Mouse (Mus musculus) midbrain, embryonic 15.5 days (tissue): ENCODE measurements around the gene Cdc14a. TPM values are rescaled to one million over a fixed set of nuclear protein-coding genes. Genes with fewer than 3 reads are reported as not detected.

Source experiments
- ATAC-seq: fragments of 200-750 bp; cut with Nextera tagmentation; replicated peaks from 2 replicates; pipeline ENCODE4 v1.8.0; 2017; ENCODE audit warnings: moderate TSS enrichment
- H3K27ac ChIP-seq: fragments of 300-500 bp; sonication (generic); 2 replicates; pipeline ENCODE4 v1.5.1; 2015; ENCODE audit warnings: mild to moderate bottlenecking, inconsistent platforms
- H3K27me3 ChIP-seq: fragments of 300-500 bp; sonication (generic); replicated peaks from 2 replicates; pipeline ENCODE4 v1.6.1; 2015; ENCODE audit warnings: inconsistent platforms
- H3K36me3 ChIP-seq: fragments of 300-500 bp; sonication (generic); replicated peaks from 2 replicates; pipeline ENCODE4 v1.6.1; 2015; ENCODE audit warnings: inconsistent platforms
- H3K4me1 ChIP-seq: fragments of 300-500 bp; sonication (generic); 2 replicates; pipeline ENCODE4 v1.6.1; 2015; ENCODE audit warnings: inconsistent platforms
- H3K4me2 ChIP-seq: fragments of 300-500 bp; sonication (generic); 2 replicates; pipeline ENCODE4 v1.6.1; 2015; ENCODE audit warnings: inconsistent platforms, mild to moderate bottlenecking, moderate library complexity
- H3K4me3 ChIP-seq: fragments of 300-500 bp; sonication (generic); 2 replicates; pipeline ENCODE4 v1.5.1; 2015; ENCODE audit warnings: mild to moderate bottlenecking, inconsistent platforms
- H3K9ac ChIP-seq: fragments of 300-500 bp; sonication (generic); 2 replicates; pipeline ENCODE4 v1.6.1; 2015; ENCODE audit warnings: mild to moderate bottlenecking, inconsistent platforms
- H3K9me3 ChIP-seq: fragments of 300-500 bp; sonication (generic); 2 replicates; pipeline ENCODE4 v1.6.1; 2016; ENCODE audit warnings: inconsistent platforms
- WGBS: fragments of 180-500 bp; shearing (Covaris S2); methylation state at CpG from one replicate; pipeline ENCODE4 v1.1.7; 2015; ENCODE audit warnings: mixed read lengths; 5-methylcytosine and 5-hydroxymethylcytosine counted together
- polyA plus RNA-seq: library from polyadenylated mRNA; unstranded; fragments of >200 nt; fragmentation: Nextera tagmentation; extraction: Ambion mirVana; gene quantifications from 2 replicates; pipeline ENCODE4 v1.2.1, GENCODE M21; 2015

Cdc14a gene
- polyA plus RNA-seq, 1 experiment from 2014 or later = 3.3 TPM

GRCm38 (mm10) chr3:116237527-116237926, 186.3 kb downstream of the Cdc14a start:
- no peak overlapping the region for H3K4me2 ChIP-seq
- no peak for ATAC-seq
- WGBS = 92% methylated on average over 5 of the region's 5 CpGs
- no peaks in the 10 kb centered on the region for H3K9me3 ChIP-seq
- H3K27me3 ChIP-seq = no peaks in the 10 kb centered on the region
- H3K4me3 ChIP-seq = no peak overlapping the region
- no peak overlapping the region for H3K9ac ChIP-seq
- no peak overlapping the region for H3K27ac ChIP-seq
- no peaks in the 10 kb centered on the region for H3K4me1 ChIP-seq
- no peaks in the 10 kb centered on the region for H3K36me3 ChIP-seq

- Histone ChIP-seq H3K4me1 (no peaks in the 10 kb centered on the region), H3K4me3 (no peak overlapping the region), H3K27ac (no peak overlapping the region), H3K9ac (no peak overlapping the region), H3K27me3 (no peaks in the 10 kb centered on the region), H3K36me3 (no peaks in the 10 kb centered on the region), H3K9me3 (no peaks in the 10 kb centered on the region), H3K4me2 (no peak overlapping the region)
- 79% methylated on average over 4 of the region's 4 CpGs for WGBS
- no peak for ATAC-seq
Measured at GRCm38 (mm10) chr3:116236856-116237255, 187.0 kb downstream of the Cdc14a start.

- ATAC-seq = no peak
- H3K27ac ChIP-seq = no peak overlapping the region
- H3K4me3 ChIP-seq = no peak overlapping the region
- H3K4me2 ChIP-seq = no peak overlapping the region
- no peak overlapping the region for H3K9ac ChIP-seq
- no peaks in the 10 kb centered on the region for H3K9me3 ChIP-seq
- 88% methylated on average over 3 of the region's 3 CpGs for WGBS
- no peaks in the 10 kb centered on the region for H3K36me3 ChIP-seq
- peaks cover 5% of the 10 kb centered on the region for H3K4me1 ChIP-seq
- no peaks in the 10 kb centered on the region for H3K27me3 ChIP-seq
Measured at GRCm38 (mm10) chr3:116233515-116233914, 190.3 kb downstream of the Cdc14a start.

GRCm38 (mm10) chr3:116232763-116233162, 191.1 kb downstream of the Cdc14a start:
- ATAC-seq = no peak
- Histone ChIP-seq H3K4me3 (no peak overlapping the region), H3K36me3 (no peaks in the 10 kb centered on the region), H3K27me3 (no peaks in the 10 kb centered on the region), H3K4me2 (no peak overlapping the region), H3K9ac (no peak overlapping the region), H3K9me3 (no peaks in the 10 kb centered on the region), H3K4me1 (peaks cover 7% of the 10 kb centered on the region), H3K27ac (no peak overlapping the region)
- 91% methylated on average over 5 of the region's 5 CpGs for WGBS

- Histone ChIP-seq H3K27me3 (no peaks in the 10 kb centered on the region), H3K27ac (no peak overlapping the region), H3K4me1 (peaks cover 7% of the 10 kb centered on the region), H3K36me3 (no peaks in the 10 kb centered on the region), H3K9ac (no peak overlapping the region), H3K4me3 (no peak overlapping the region), H3K4me2 (no peak overlapping the region), H3K9me3 (no peaks in the 10 kb centered on the region)
- WGBS = 66% methylated on average over 4 of the region's 4 CpGs
- ATAC-seq = peak; percentile 61
Measured at GRCm38 (mm10) chr3:116229336-116229735, 194.5 kb downstream of the Cdc14a start.

GRCm38 (mm10) chr3:116228360-116229245, 195.2 kb downstream of the Cdc14a start:
- 40% methylated on average over 11 of the region's 11 CpGs for WGBS
- H3K27me3 ChIP-seq = no peaks in the 10 kb centered on the region
- H3K4me2 ChIP-seq = no peak overlapping the region
- no peak overlapping the region for H3K27ac ChIP-seq
- peaks cover 7% of the 10 kb centered on the region for H3K4me1 ChIP-seq
- no peaks in the 10 kb centered on the region for H3K36me3 ChIP-seq
- H3K4me3 ChIP-seq = no peak overlapping the region
- H3K9ac ChIP-seq = no peak overlapping the region
- H3K9me3 ChIP-seq = no peaks in the 10 kb centered on the region
- ATAC-seq = peak; percentile 43

GRCm38 (mm10) chr3:116227383-116227782, 196.4 kb downstream of the Cdc14a start:
- Histone ChIP-seq H3K4me1 (peaks cover 14% of the 10 kb centered on the region), H3K9me3 (no peaks in the 10 kb centered on the region), H3K4me3 (no peak overlapping the region), H3K9ac (no peak overlapping the region), H3K4me2 (no peak overlapping the region), H3K36me3 (no peaks in the 10 kb centered on the region), H3K27me3 (no peaks in the 10 kb centered on the region), H3K27ac (no peak overlapping the region)
- ATAC-seq = no peak
- WGBS = 83% methylated on average over 5 of the region's 5 CpGs

GRCm38 (mm10) chr3:116226915-116227314, 196.9 kb downstream of the Cdc14a start:
- Histone ChIP-seq H3K4me2 (no peak overlapping the region), H3K9me3 (no peaks in the 10 kb centered on the region), H3K27me3 (no peaks in the 10 kb centered on the region), H3K4me1 (peaks cover 16% of the 10 kb centered on the region), H3K36me3 (no peaks in the 10 kb centered on the region), H3K4me3 (no peak overlapping the region), H3K9ac (no peak overlapping the region), H3K27ac (no peak overlapping the region)
- 91% methylated on average over 6 of the region's 6 CpGs for WGBS
- no peak for ATAC-seq

Other genes starting within 250 kb of the Cdc14a start
- gene Gpr88, start 170.5 kb downstream of the Cdc14a start, polyA plus RNA-seq = 3.0 and 3.2 TPM in 2 replicates
- gene Rtca, start 84.2 kb upstream of the Cdc14a start, polyA plus RNA-seq = 112 and 115 TPM in 2 replicates
- 10.8 and 12.4 TPM in 2 replicates for gene Dbt, start 89.0 kb upstream of the Cdc14a start, polyA plus RNA-seq
- gene Lrrc39, start 138.9 kb upstream of the Cdc14a start, polyA plus RNA-seq = 0.35 and 0.50 TPM in 2 replicates
- 12.5 and 13.9 TPM in 2 replicates for gene Sass6, start 170.9 kb upstream of the Cdc14a start, polyA plus RNA-seq
- 23.9 and 31.3 TPM in 2 replicates for gene Trmt13, start 190.6 kb upstream of the Cdc14a start, polyA plus RNA-seq
- 62.9 and 64.0 TPM in 2 replicates for gene Mfsd14a, start 238.6 kb upstream of the Cdc14a start, polyA plus RNA-seq